Mouse (Mus musculus) monocyte, adult 5-6 weeks (primary cell): ENCODE measurements around the gene Spef1. TPM values are rescaled to one million over a fixed set of nuclear protein-coding genes. Genes with fewer than 3 reads are reported as not detected.
A peak's percentile ranks its signal among the peaks of the same experiment; 100 is the strongest.

Experiments used
- ATAC-seq: fragments of 153-309, 156-312 bp; replicated peaks from 2 replicates; pipeline ENCODE4 v1.8.0; 2017; ENCODE audit warnings: mild to moderate bottlenecking; ENCODE audit not compliant: low TSS enrichment, insufficient number of reproducible peaks, severe bottlenecking, poor library complexity, low FRiP score
- total RNA-seq: library from RNA; stranded (forward); fragments of 200-1000, 200-491, 200-594 nt; gene quantifications from 3 replicates; pipeline ENCODE4 v1.2.3, GENCODE M21; 2017

The Spef1 gene
- total RNA-seq, 1 experiment from 2014 or later: 0.38 TPM

DNA sequence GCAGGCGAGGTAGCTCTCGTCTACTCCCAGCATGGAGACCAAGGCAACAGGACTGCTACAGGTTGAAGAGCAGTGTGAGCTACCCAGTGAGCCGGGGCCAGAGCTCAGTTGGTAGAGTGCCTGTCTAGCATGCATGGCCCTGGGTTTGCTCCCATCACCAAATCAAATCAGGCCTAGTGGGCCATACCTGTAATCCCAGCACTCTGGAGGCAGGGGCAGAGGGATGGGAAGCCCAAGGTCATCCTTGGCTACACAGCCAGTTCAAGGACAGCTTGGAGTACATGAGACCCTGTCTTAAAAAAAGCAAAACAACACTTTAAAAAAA is 37.9 kb downstream of the Spef1 start:
- ATAC-seq: no peak

DNA sequence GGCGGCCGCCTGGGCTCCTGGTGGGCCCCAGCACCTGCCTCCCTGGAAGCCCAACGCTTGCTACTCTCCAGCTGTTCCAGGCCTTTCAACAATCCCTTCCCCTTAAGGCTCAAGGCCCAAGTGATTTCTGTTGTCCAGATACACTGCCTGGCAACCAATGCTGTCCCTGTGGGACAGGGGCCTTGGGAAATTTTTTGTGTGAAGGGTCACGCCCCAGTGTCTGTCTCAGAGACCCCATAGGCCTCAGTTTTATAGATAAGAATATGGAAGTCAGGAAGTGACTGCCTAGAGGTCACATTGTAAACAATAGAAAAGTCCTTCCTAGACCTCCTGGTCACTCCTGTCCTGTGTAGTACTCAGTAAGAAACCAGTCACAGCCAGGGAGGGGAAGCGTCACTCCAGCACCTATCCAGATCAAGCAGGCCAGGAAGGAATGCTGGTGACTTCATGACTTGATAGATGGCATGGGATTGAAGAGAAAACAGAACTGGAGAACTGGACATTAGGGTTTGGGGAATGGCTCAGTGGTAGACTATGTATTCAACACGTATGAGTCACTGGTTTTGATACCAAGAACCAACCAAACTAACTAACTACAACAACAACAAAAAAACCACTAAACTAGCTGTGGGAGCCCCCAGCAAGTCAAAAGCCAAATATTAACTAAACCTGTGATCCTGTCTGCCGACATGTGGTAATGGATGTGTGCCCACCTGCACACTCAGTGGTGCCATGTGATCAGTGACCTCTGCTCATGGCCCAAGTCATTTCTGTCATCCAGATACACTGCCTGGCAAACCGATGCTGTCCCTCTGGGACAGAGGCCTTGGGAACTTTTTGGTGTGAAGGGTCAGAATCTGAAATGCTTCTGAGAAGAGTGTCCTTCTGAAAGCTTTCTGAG is 38.5 kb downstream of the Spef1 start:
- no peak for ATAC-seq

DNA sequence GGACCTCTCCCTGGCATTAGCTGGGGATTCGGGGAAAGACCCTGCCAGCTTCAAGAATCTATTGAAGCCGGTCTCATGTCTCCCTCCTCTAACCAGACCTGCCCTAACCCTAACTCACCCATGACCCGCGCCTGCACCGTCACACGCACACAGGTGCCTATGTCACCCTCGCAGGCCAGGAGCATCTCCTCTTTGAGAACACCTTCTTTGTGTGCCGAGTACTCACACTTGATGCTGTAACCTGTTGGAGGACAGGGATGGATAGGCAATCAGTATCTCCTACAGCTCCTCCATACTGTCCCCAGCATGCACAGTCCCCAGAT is 40.1 kb downstream of the Spef1 start:
- no peak for ATAC-seq

DNA sequence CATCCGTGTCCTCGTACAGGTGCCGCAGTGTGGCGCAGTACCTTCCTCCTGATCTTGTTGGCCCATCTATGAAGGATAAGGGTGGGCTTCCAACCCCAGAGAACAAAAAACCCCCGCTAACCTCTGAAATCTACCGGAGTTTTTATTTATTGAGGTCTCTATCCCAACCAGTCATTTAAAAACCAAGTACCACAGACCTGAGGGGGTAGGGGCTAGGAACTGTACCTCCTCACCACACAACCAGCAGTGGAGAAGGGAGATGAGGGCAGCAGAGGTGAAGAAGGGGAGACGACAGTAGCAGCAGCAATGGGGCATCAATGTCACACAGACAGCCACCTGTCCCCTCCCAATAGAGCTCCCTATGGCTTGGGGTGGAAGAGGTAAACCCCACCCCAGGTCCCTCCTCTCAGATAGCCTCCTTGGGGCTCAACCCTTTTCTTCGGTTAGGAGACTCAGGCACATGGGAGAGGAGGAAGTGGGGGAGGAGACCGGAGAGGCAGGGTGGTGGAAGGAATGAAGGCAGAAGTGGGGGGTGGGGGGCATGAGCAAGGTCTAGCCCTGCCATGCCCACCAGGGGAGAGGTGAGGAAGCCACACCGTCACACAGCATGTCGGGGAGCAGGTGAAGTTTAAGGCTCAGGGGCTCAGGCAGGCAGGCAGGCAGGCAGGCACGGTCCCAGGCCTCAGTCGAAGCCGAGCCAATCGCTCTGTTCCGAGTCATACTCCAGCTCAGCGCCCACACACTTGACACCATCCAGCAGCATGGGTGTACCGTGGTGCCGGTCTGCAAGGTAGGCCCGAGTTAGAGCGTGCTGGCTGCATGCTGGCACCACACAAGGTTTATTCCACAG is 40.7 kb downstream of the Spef1 start:
- ATAC-seq: no peak

GRCm38 (mm10) chr2:131145536-131145935 is 41.5 kb downstream of the Spef1 start:
- ATAC-seq: no peak

- no peak for ATAC-seq
Measured at GRCm38 (mm10) chr2:131145121-131145520, 42.0 kb downstream of the Spef1 start.

DNA sequence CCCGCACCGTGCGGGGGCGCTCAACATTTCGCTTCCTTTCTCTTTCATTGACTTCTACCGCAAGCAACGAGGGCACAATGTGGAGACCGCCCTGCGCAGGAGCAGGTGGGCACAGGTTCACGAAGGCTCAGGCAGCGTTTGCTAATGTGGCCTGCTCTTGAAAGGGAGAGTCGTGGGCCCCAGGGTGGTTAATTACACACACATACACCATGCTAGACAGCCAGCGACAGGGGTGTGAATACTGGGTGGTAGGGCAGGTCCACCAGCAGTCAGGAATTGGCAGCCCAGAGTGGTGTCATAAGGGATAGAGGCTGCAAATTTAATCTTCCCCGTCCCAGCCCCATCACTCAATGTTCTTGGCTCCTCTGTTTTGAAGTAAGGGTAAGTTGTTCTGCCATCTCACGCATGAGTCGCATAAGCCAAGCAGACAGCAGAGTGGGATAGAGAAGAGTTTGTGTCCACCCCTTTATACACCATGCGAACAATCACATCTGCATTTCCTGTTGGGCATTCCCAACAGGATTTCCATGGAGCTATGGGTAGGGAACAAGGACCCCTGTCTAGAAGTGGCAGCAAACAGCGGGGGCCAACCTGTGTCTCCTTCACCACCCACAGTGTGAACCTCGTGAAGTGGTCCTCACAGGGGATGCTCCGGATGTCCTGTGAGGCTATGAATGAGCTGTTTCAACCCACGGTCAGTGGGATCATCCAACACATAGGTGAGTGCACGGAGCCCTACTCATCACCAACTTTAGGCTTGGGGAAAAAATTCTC is 43.9 kb downstream of the Spef1 start:
- no peak for ATAC-seq

- ATAC-seq: peak; percentile 55; the same call in 1 of the 2 replicates
Measured at GRCm38 (mm10) chr2:131142592-131142991, 44.5 kb downstream of the Spef1 start.

GRCm38 (mm10) chr2:131141336-131141986 is 45.6 kb downstream of the Spef1 start:
- ATAC-seq: no peak

GRCm38 (mm10) chr2:131140533-131140905 is 46.6 kb downstream of the Spef1 start:
- no peak for ATAC-seq

DNA sequence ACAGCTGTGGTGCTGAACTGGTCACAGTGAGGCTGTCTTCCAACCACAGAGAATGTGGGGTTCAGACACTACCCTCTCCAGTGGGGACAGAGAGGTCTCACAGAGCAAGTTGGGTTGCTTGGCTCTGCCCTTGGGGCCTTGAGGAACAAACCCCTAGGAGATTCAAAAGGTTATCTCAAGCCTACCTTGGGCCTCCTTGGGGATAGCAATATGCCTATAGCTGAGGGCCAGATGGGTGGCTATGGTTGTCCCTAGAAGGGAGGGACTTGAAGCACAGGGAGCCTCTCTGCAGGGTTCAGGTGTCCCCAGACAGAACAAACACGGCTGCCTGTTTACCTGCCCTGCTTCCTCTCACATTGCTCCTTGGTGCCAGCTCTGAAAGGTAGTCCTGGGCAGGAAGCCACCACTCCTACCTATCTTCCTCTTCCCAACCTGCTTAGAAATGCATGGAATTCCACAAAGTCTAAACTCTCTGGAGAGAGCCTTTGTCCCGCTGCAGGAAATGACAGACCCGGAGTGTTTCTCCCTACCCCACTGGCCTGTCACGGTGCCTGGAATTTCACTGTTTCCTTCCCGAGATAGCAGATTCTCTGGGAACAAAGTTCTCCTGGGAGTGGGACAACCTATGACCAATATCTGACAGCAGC is 47.1 kb downstream of the Spef1 start:
- ATAC-seq: no peak

DNA sequence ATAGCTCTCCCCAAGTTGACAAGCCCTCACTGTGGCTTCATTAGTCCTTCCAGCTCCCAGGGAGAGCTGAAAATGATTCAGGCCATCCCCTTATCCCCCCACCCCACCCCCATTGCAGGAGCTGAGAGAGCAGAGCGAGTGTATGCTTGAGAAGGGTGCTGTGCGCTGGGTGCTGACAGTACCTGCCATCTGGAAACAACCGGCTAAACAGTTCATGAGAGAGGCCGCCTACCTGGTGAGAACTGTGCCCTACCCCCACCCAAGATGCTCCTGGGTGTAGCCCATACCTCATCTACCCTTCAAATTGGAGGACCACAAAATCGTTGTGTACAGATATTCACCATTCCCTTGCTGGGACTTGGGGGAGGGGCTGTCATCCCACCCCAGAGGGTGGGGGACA is 47.8 kb downstream of the Spef1 start:
- ATAC-seq: no peak

- no peak for ATAC-seq
Measured at GRCm38 (mm10) chr2:131138760-131139159, 48.3 kb downstream of the Spef1 start.

GRCm38 (mm10) chr2:131138296-131138695 is 48.8 kb downstream of the Spef1 start:
- no peak for ATAC-seq

GRCm38 (mm10) chr2:131135521-131136139 is 51.5 kb downstream of the Spef1 start:
- no peak for ATAC-seq

- no peak for ATAC-seq
Measured at GRCm38 (mm10) chr2:131134826-131135400, 52.2 kb downstream of the Spef1 start.

DNA sequence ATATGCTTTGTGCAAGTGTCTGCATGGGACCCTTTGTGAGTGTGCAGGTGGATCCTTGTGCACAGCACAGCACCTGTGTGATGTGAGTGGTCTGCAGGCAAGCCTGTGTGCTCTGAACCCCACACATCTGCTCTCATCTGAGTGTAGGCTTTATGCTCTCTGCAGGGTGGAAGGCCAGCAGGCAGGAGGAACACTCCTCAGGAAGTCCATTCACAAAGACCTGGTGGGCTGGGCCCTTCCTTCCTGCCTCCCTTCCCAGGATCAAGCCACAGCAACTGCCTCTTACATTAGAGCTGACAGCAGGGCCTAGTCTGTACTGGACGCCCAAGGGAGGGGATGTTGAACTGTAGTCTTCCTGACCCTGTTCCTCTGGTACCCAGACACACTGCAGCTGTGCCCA is 52.7 kb downstream of the Spef1 start:
- ATAC-seq: no peak
